Mouse (Mus musculus): ENCODE data around the gene Pde11a. TPM values are rescaled to one million over a fixed set of nuclear protein-coding genes. Genes with fewer than 3 reads are reported as not detected.

Pde11a gene
- polyA plus RNA-seq, 1 experiment from 2014 or later = 0.36 TPM

GRCm38 (mm10) chr2:76087170-76087569 lies 251.4 kb downstream of the Pde11a start:
- Histone ChIP-seq H3K4me2 (replicated peaks; ENCODE audit: low read depth, low read length) (no peak overlapping the region), H3K4me3 (ENCODE audit: low read depth, low read length) (no peak overlapping the region), H3K4me1 (replicated peaks; ENCODE audit: control insufficient read depth, insufficient read depth, low read length) (no peaks in the 10 kb centered on the region), H3K36me3 (ENCODE audit: control insufficient read depth, insufficient read depth, low read length) (no peaks in the 10 kb centered on the region), H3K9ac (ENCODE audit: low read depth, low read length) (no peak overlapping the region), H3K27ac (ENCODE audit: low read depth, low read length) (no peak overlapping the region), H3K9me3 (ENCODE audit: control insufficient read depth, low read length) (no peaks in the 10 kb centered on the region), H3K27me3 (ENCODE audit: control insufficient read depth, insufficient read depth, low read length) (no peaks in the 10 kb centered on the region)
- 69% methylated on average over 3 of the region's 3 CpGs for WGBS
- ATAC-seq (ENCODE audit: low FRiP score) (no peak), DNase-seq (ENCODE audit: low spot score) (no peak)

GRCm38 (mm10) chr2:76084982-76085381 lies 253.6 kb downstream of the Pde11a start:
- H3K36me3 ChIP-seq (ENCODE audit: control insufficient read depth, insufficient read depth, low read length) = no peaks in the 10 kb centered on the region
- no peaks in the 10 kb centered on the region for H3K4me1 ChIP-seq (replicated peaks; ENCODE audit: control insufficient read depth, insufficient read depth, low read length)
- no peaks in the 10 kb centered on the region for H3K27me3 ChIP-seq (ENCODE audit: control insufficient read depth, insufficient read depth, low read length)
- H3K27ac ChIP-seq (ENCODE audit: low read depth, low read length) = no peak overlapping the region
- 88% methylated on average over 4 of the region's 4 CpGs for WGBS
- ATAC-seq (ENCODE audit: low FRiP score) = no peak
- no peak overlapping the region for H3K9ac ChIP-seq (ENCODE audit: low read depth, low read length)
- DNase-seq (ENCODE audit: low spot score) = no peak
- H3K4me2 ChIP-seq (replicated peaks; ENCODE audit: low read depth, low read length) = no peak overlapping the region
- H3K9me3 ChIP-seq (ENCODE audit: control insufficient read depth, low read length) = no peaks in the 10 kb centered on the region
- H3K4me3 ChIP-seq (ENCODE audit: low read depth, low read length) = no peak overlapping the region

- Histone ChIP-seq H3K27ac (ENCODE audit: low read depth, low read length) (no peak overlapping the region), H3K36me3 (ENCODE audit: control insufficient read depth, insufficient read depth, low read length) (no peaks in the 10 kb centered on the region), H3K9ac (ENCODE audit: low read depth, low read length) (no peak overlapping the region), H3K4me3 (ENCODE audit: low read depth, low read length) (no peak overlapping the region), H3K4me1 (replicated peaks; ENCODE audit: control insufficient read depth, insufficient read depth, low read length) (no peaks in the 10 kb centered on the region), H3K27me3 (ENCODE audit: control insufficient read depth, insufficient read depth, low read length) (no peaks in the 10 kb centered on the region), H3K9me3 (ENCODE audit: control insufficient read depth, low read length) (no peaks in the 10 kb centered on the region), H3K4me2 (replicated peaks; ENCODE audit: low read depth, low read length) (no peak overlapping the region)
- ATAC-seq (ENCODE audit: low FRiP score) = no peak
- no peak for DNase-seq (ENCODE audit: low spot score)
- 87% methylated on average over 3 of the region's 3 CpGs for WGBS
Measured at GRCm38 (mm10) chr2:76083901-76084300, 254.7 kb downstream of the Pde11a start.

GRCm38 (mm10) chr2:76083396-76083795 lies 255.2 kb downstream of the Pde11a start:
- DNase-seq (ENCODE audit: low spot score) (no peak), ATAC-seq (ENCODE audit: low FRiP score) (no peak)
- Histone ChIP-seq H3K9me3 (ENCODE audit: control insufficient read depth, low read length) (no peaks in the 10 kb centered on the region), H3K4me3 (ENCODE audit: low read depth, low read length) (no peak overlapping the region), H3K27ac (ENCODE audit: low read depth, low read length) (no peak overlapping the region), H3K4me1 (replicated peaks; ENCODE audit: control insufficient read depth, insufficient read depth, low read length) (no peaks in the 10 kb centered on the region), H3K4me2 (replicated peaks; ENCODE audit: low read depth, low read length) (no peak overlapping the region), H3K36me3 (ENCODE audit: control insufficient read depth, insufficient read depth, low read length) (no peaks in the 10 kb centered on the region), H3K9ac (ENCODE audit: low read depth, low read length) (no peak overlapping the region), H3K27me3 (ENCODE audit: control insufficient read depth, insufficient read depth, low read length) (no peaks in the 10 kb centered on the region)
- whole genome bisulfite sequencing = 85% methylated on average over 2 of the region's 2 CpGs

GRCm38 (mm10) chr2:76081991-76082390 lies 256.6 kb downstream of the Pde11a start:
- Histone ChIP-seq H3K9me3 (ENCODE audit: control insufficient read depth, low read length) (no peaks in the 10 kb centered on the region), H3K4me2 (replicated peaks; ENCODE audit: low read depth, low read length) (no peak overlapping the region), H3K36me3 (ENCODE audit: control insufficient read depth, insufficient read depth, low read length) (no peaks in the 10 kb centered on the region), H3K4me1 (replicated peaks; ENCODE audit: control insufficient read depth, insufficient read depth, low read length) (no peaks in the 10 kb centered on the region), H3K4me3 (ENCODE audit: low read depth, low read length) (no peak overlapping the region), H3K27me3 (ENCODE audit: control insufficient read depth, insufficient read depth, low read length) (no peaks in the 10 kb centered on the region), H3K9ac (ENCODE audit: low read depth, low read length) (no peak overlapping the region), H3K27ac (ENCODE audit: low read depth, low read length) (no peak overlapping the region)
- 81% methylated on average over 5 of the region's 5 CpGs for WGBS
- no peak for DNase-seq (ENCODE audit: low spot score)
- ATAC-seq (ENCODE audit: low FRiP score) = no peak

- Histone ChIP-seq H3K4me1 (replicated peaks; ENCODE audit: control insufficient read depth, insufficient read depth, low read length) (no peaks in the 10 kb centered on the region), H3K4me3 (ENCODE audit: low read depth, low read length) (no peak overlapping the region), H3K27ac (ENCODE audit: low read depth, low read length) (no peak overlapping the region), H3K36me3 (ENCODE audit: control insufficient read depth, insufficient read depth, low read length) (no peaks in the 10 kb centered on the region), H3K4me2 (replicated peaks; ENCODE audit: low read depth, low read length) (no peak overlapping the region), H3K9me3 (ENCODE audit: control insufficient read depth, low read length) (no peaks in the 10 kb centered on the region), H3K9ac (ENCODE audit: low read depth, low read length) (no peak overlapping the region), H3K27me3 (ENCODE audit: control insufficient read depth, insufficient read depth, low read length) (no peaks in the 10 kb centered on the region)
- 76% methylated on average over 3 of the region's 3 CpGs for WGBS
- ATAC-seq (ENCODE audit: low FRiP score) (no peak), DNase-seq (ENCODE audit: low spot score) (no peak)
Measured at GRCm38 (mm10) chr2:76080549-76080948, 258.0 kb downstream of the Pde11a start.

GRCm38 (mm10) chr2:76076838-76077237 lies 261.7 kb downstream of the Pde11a start:
- Histone ChIP-seq H3K9me3 (ENCODE audit: control insufficient read depth, low read length) (no peaks in the 10 kb centered on the region), H3K27ac (ENCODE audit: low read depth, low read length) (no peak overlapping the region), H3K27me3 (ENCODE audit: control insufficient read depth, insufficient read depth, low read length) (no peaks in the 10 kb centered on the region), H3K9ac (ENCODE audit: low read depth, low read length) (no peak overlapping the region), H3K4me3 (ENCODE audit: low read depth, low read length) (no peak overlapping the region), H3K36me3 (ENCODE audit: control insufficient read depth, insufficient read depth, low read length) (no peaks in the 10 kb centered on the region), H3K4me1 (replicated peaks; ENCODE audit: control insufficient read depth, insufficient read depth, low read length) (no peaks in the 10 kb centered on the region), H3K4me2 (replicated peaks; ENCODE audit: low read depth, low read length) (no peak overlapping the region)
- ATAC-seq (ENCODE audit: low FRiP score) (no peak), DNase-seq (ENCODE audit: low spot score) (no peak)
- 86% methylated on average over 2 of the region's 2 CpGs for WGBS

- H3K9me3 ChIP-seq (ENCODE audit: control insufficient read depth, low read length) = no peaks in the 10 kb centered on the region
- H3K4me3 ChIP-seq (ENCODE audit: low read depth, low read length) = no peak overlapping the region
- no peaks in the 10 kb centered on the region for H3K4me1 ChIP-seq (replicated peaks; ENCODE audit: control insufficient read depth, insufficient read depth, low read length)
- H3K36me3 ChIP-seq (ENCODE audit: control insufficient read depth, insufficient read depth, low read length) = no peaks in the 10 kb centered on the region
- no peak for ATAC-seq (ENCODE audit: low FRiP score)
- no peak overlapping the region for H3K27ac ChIP-seq (ENCODE audit: low read depth, low read length)
- no peak for DNase-seq (ENCODE audit: low spot score)
- 97% methylated on average over 4 of the region's 4 CpGs for WGBS
- no peak overlapping the region for H3K9ac ChIP-seq (ENCODE audit: low read depth, low read length)
- no peaks in the 10 kb centered on the region for H3K27me3 ChIP-seq (ENCODE audit: control insufficient read depth, insufficient read depth, low read length)
- H3K4me2 ChIP-seq (replicated peaks; ENCODE audit: low read depth, low read length) = no peak overlapping the region
Measured at GRCm38 (mm10) chr2:76076047-76076446, 262.5 kb downstream of the Pde11a start.

- Histone ChIP-seq H3K9me3 (ENCODE audit: control insufficient read depth, low read length) (no peaks in the 10 kb centered on the region), H3K9ac (ENCODE audit: low read depth, low read length) (no peak overlapping the region), H3K4me2 (replicated peaks; ENCODE audit: low read depth, low read length) (no peak overlapping the region), H3K27me3 (ENCODE audit: control insufficient read depth, insufficient read depth, low read length) (no peaks in the 10 kb centered on the region), H3K27ac (ENCODE audit: low read depth, low read length) (no peak overlapping the region), H3K4me1 (replicated peaks; ENCODE audit: control insufficient read depth, insufficient read depth, low read length) (no peaks in the 10 kb centered on the region; the same call in 1 of the 2 replicates), H3K4me3 (ENCODE audit: low read depth, low read length) (no peak overlapping the region), H3K36me3 (ENCODE audit: control insufficient read depth, insufficient read depth, low read length) (no peaks in the 10 kb centered on the region)
- no peak for DNase-seq (ENCODE audit: low spot score)
- WGBS = 61% methylated on average over 6 of the region's 6 CpGs
- no peak for ATAC-seq (ENCODE audit: low FRiP score)
Measured at GRCm38 (mm10) chr2:76073079-76073478, 265.5 kb downstream of the Pde11a start.

Data from hindbrain, embryonic 11.5 days (tissue).